Mouse (Mus musculus): ENCODE measurements around the gene Ypel1. TPM values are rescaled to one million over a fixed set of nuclear protein-coding genes. Genes with fewer than 3 reads are reported as not detected.

Ypel1 gene
- total RNA-seq, 2 experiments from 2014 or later, result 2.8 to 6.6 TPM

Small RNAs within 50 kb of the gene (microRNA-seq; reads per million reads assigned to microRNA genes)
- gene Mir130b (ENCODE audit: borderline number of aligned reads in 2 of 2) (160 to 179 reads per million in 2 experiments), gene Mir301b (ENCODE audit: borderline number of aligned reads in 2 of 2) (2.4 reads per million in 2 experiments)

Other genes with a start within 250 kb of the Ypel1 start
- gene Spag6l, start 240.2 kb upstream of the Ypel1 start, total RNA-seq (2021), result under 1 TPM in 1 of 2 experiments, not detected in 1; 0.36 TPM
- gene Igll1, start 205.7 kb upstream of the Ypel1 start, total RNA-seq (2021), result not detected
- 10 to 100 TPM; 55.8 to 61.8 TPM for gene Top3b, start 199.0 kb upstream of the Ypel1 start, total RNA-seq (2021)
- 1 to 10 TPM in 1 of 2 experiments, not detected in 1; 1.1 TPM for gene Vpreb1, start 198.9 kb upstream of the Ypel1 start, total RNA-seq (2021)
- 10 to 100 TPM; 29.5 to 36.6 TPM for gene Ppm1f, start 173.2 kb upstream of the Ypel1 start, total RNA-seq (2021)
- gene Mapk1, start 86.3 kb upstream of the Ypel1 start, total RNA-seq (2021), result 100 to 1,000 TPM; 157 to 186 TPM
- 10 to 100 TPM; 71.7 to 90.4 TPM for gene Ppil2, start 41.6 kb downstream of the Ypel1 start, total RNA-seq (2021)
- gene 2610318N02Rik, start 55.5 kb downstream of the Ypel1 start, total RNA-seq (2021), result under 1 TPM in 1 of 2 experiments, not detected in 1; 0.70 TPM
- 10 to 100 TPM; 33.4 to 41.0 TPM for gene Sdf2l1, start 62.7 kb downstream of the Ypel1 start, total RNA-seq (2021)
- gene Ydjc, start 74.9 kb downstream of the Ypel1 start, total RNA-seq (2021), result 1 to 10 TPM; 2.4 to 6.4 TPM
- gene Ccdc116, start 77.5 kb downstream of the Ypel1 start, total RNA-seq (2021), result under 1 TPM in 1 of 2 experiments, not detected in 1; 0.16 TPM
- gene Ube2l3, start 133.0 kb downstream of the Ypel1 start, total RNA-seq (2021), result 100 to 1,000 TPM; 186 to 220 TPM
- under 1 TPM in 1 of 2 experiments, not detected in 1; 0.06 TPM for gene Rimbp3, start 138.9 kb downstream of the Ypel1 start, total RNA-seq (2021)
- gene Hic2, start 163.9 kb downstream of the Ypel1 start, total RNA-seq (2021), result 1 to 10 TPM; 2.1 to 2.2 TPM
- 10 to 100 TPM in 1 of 2 experiments, 1 to 10 TPM in 1; 8.1 to 16.6 TPM for gene Tmem191c, start 206.4 kb downstream of the Ypel1 start, total RNA-seq (2021)

Measured in adrenal gland, adult 18-20 months (tissue).